Mouse (Mus musculus) limb, embryonic 14.5 days (tissue): ENCODE data around the gene Gpr68. TPM values are rescaled to one million over a fixed set of nuclear protein-coding genes. Genes with fewer than 3 reads are reported as not detected.

Experiments used
- ATAC-seq: fragments of 200-750 bp; cut with Nextera tagmentation; 2 replicates; pipeline ENCODE4 v1.8.0; 2017; ENCODE audit warnings: low read depth, moderate number of reproducible peaks, moderate TSS enrichment; ENCODE audit not compliant: low FRiP score
- DNase-seq: peaks from one replicate; pipeline ENCODE4 v3.0.0-alpha.2; 2015; ENCODE audit warnings: low spot score
- H3K27ac ChIP-seq: fragments of 300-500 bp; sonication (generic); replicated peaks from 2 replicates; pipeline ENCODE4 v1.5.1; 2014; ENCODE audit warnings: low read depth, mild to moderate bottlenecking, low read length, moderate library complexity, mixed read lengths
- H3K27me3 ChIP-seq: fragments of 300-500 bp; sonication (generic); 2 replicates; pipeline ENCODE4 v1.6.1; 2014; ENCODE audit warnings: low read length, mixed read lengths; ENCODE audit not compliant: control insufficient read depth, insufficient read depth
- H3K36me3 ChIP-seq: fragments of 300-500 bp; sonication (generic); 2 replicates; pipeline ENCODE4 v1.6.1; 2014; ENCODE audit warnings: mild to moderate bottlenecking, low read length, moderate library complexity, mixed read lengths; ENCODE audit not compliant: control insufficient read depth, insufficient read depth
- H3K4me1 ChIP-seq: fragments of 300-500 bp; sonication (generic); 2 replicates; pipeline ENCODE4 v1.6.1; 2014; ENCODE audit warnings: antibody characterized with exemption, low read length, mixed read lengths; ENCODE audit not compliant: control insufficient read depth, insufficient read depth
- H3K4me2 ChIP-seq: fragments of 300-500 bp; sonication (generic); replicated peaks from 2 replicates; pipeline ENCODE4 v1.6.1; 2014; ENCODE audit warnings: low read depth, mild to moderate bottlenecking, low read length, moderate library complexity; ENCODE audit not compliant: severe bottlenecking
- H3K4me3 ChIP-seq: fragments of 300-500 bp; sonication (generic); replicated peaks from 2 replicates; pipeline ENCODE4 v1.5.1; 2014; ENCODE audit warnings: low read length
- H3K9ac ChIP-seq: fragments of 300-500 bp; sonication (generic); 2 replicates; pipeline ENCODE4 v1.6.1; 2014; ENCODE audit warnings: mild to moderate bottlenecking, low read depth, low read length, moderate library complexity; ENCODE audit not compliant: severe bottlenecking
- H3K9me3 ChIP-seq: fragments of 300-500 bp; sonication (generic); 2 replicates; pipeline ENCODE4 v1.6.1; 2016; ENCODE audit warnings: low read length; ENCODE audit not compliant: control insufficient read depth
- POLR2A ChIP-seq: fragments of 200-500 bp; IDR thresholded peaks from 2 replicates; pipeline ENCODE4 v1.8.0; 2012; ENCODE audit warnings: inconsistent platforms, mild to moderate bottlenecking, moderate library complexity, borderline replicate concordance; ENCODE audit not compliant: insufficient read depth, insufficient read length; ENCODE audit errors: extremely low read depth
- WGBS: fragments of 180-500 bp; shearing (Covaris S2); extraction: QIAGEN DNeasy Blood & Tissue Kit; methylation state at CpG from one replicate; pipeline ENCODE4 v1.1.7; 2014; 5-methylcytosine and 5-hydroxymethylcytosine counted together
- polyA plus RNA-seq, 2 experiments: library from polyadenylated mRNA; depleted of rRNA in 1 of 2; stranded (reverse) in 1 of 2; unstranded in 1 of 2; fragments of >200 nt; fragmentation: Nextera tagmentation in 1 of 2; extraction: Ambion mirVana in 1 of 2; gene quantifications; 2 replicates each; pipeline versions ENCODE4 v1.2.1 to v1.2.3; 2012 to 2014

The Gpr68 gene
- polyA plus RNA-seq, 2 experiments, result 0.19 to 0.79 TPM

DNA sequence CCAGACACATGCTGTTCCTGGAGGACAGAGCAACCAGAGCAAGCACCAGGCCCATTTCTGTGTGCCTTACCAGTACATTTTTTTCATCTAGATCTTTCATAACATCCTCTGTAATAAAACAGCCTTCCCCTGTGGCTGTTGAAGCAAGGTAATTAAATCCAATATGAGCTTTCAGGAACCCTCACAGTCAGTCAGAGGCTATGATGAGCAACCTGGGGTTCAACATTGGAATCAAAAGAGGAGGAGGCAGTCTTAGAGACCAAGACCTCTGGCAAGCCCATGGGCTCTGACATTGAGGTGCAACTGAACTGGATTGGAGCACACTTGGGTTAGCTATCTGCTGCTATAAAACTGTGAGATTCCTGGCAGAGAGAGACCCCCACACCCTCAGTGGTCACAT lies 42.9 kb downstream of the Gpr68 start:
- no peak overlapping the region for H3K4me2 ChIP-seq
- peak; percentile 37; the same call in 1 of the 2 replicates for ATAC-seq

DNA sequence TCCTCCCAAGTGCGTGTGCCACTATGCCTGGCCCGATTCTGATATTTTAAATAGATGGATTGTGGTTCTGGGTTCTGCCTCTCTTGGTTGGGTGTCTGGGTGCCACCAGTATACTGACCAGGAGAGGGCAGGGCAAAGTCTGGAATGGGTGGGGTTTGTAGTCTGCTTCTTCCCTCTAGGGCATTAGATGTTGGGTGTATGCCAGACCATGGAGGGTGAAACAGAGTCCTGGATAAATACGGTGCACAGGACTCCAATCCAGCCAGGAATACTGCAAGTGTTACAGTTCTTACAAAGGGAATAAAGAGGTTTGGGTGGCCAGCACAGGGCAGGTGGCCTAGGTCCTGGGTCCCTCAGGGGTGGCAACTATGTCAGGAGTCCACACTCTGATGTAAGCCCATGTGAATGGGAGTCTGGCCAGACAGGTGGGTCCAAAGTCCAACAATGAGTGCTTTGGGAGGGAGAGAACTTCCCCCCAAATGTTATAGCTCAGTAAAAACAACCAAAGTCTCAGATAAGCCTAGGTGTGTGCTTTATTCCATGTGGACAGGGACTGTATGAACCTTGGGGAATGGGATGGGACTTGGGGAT lies 45.0 kb downstream of the Gpr68 start:
- no peak for TF ChIP-seq POLR2A
- no peak overlapping the region for H3K4me3 ChIP-seq
- no peak for ATAC-seq
- H3K36me3 ChIP-seq, result no peaks in the 10 kb centered on the region
- no peaks in the 10 kb centered on the region for H3K27me3 ChIP-seq
- WGBS, result 91% methylated on average over 3 of the region's 3 CpGs
- no peak for DNase-seq
- H3K9ac ChIP-seq, result no peak overlapping the region
- H3K27ac ChIP-seq, result no peak overlapping the region
- H3K9me3 ChIP-seq, result no peaks in the 10 kb centered on the region
- 0 out of 2 replicates have a peak, but pooled peaks cover 2% of the 10 kb centered on the region for H3K4me1 ChIP-seq
- no peak overlapping the region for H3K4me2 ChIP-seq

More for the DNA sequence above, 42.9 kb downstream of the Gpr68 start:
- no peaks in the 10 kb centered on the region for H3K9me3 ChIP-seq
- H3K9ac ChIP-seq, result no peak overlapping the region
- no peaks in the 10 kb centered on the region for H3K27me3 ChIP-seq
- H3K27ac ChIP-seq, result no peak overlapping the region
- DNase-seq, result no peak
- no peak for TF ChIP-seq POLR2A
- H3K36me3 ChIP-seq, result no peaks in the 10 kb centered on the region
- no peak overlapping the region for H3K4me3 ChIP-seq
- H3K4me1 ChIP-seq, result 0 out of 2 replicates have a peak, but pooled peaks cover 6% of the 10 kb centered on the region

DNA sequence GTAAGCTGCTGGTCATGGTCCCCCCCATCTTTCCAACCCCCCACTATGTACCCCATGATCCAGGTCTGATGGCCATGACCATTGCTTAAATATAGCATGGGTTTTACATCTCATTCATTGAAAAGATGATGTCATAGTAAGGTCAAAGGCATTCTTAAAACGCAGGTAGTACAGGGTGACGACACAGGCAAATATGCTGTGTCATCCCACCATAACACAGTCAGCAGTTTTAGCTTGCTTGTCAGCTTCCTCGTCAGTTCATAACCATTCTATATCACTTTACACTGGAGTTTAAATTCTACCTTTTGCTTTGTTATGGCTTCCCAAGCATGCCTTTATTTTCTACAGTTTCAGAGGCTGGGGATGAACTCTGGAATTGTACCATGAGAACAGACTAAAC lies 45.7 kb downstream of the Gpr68 start:
- no peaks in the 10 kb centered on the region for H3K36me3 ChIP-seq
- no peaks in the 10 kb centered on the region for H3K9me3 ChIP-seq
- ATAC-seq (no peak), DNase-seq (no peak)
- no peak overlapping the region for H3K4me3 ChIP-seq
- no peak overlapping the region for H3K9ac ChIP-seq
- no peak overlapping the region for H3K27ac ChIP-seq
- no peak overlapping the region for H3K4me2 ChIP-seq
- H3K4me1 ChIP-seq, result no peaks in the 10 kb centered on the region
- no peak for TF ChIP-seq POLR2A
- 74% methylated on average over 3 of the region's 3 CpGs for WGBS
- H3K27me3 ChIP-seq, result no peaks in the 10 kb centered on the region

DNA sequence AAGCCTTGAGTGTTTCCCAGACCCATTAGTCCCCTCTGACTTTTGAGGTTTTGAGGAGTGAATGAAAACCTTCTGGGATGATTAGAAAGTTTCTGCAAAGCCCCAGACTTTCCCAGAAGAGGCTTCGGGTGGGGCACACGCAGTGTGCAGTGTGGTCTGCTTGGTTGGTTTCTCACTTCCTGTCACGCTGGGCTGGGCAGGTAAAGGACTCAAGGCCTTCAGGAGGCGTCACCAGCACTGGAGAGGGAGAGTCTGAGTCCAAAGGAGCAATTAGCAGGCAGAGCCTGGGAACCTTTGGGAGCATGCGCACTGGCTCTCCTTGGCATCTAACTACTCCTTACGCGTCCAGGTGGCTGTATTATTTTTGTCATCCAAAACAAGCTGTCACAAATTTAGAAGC lies 50.2 kb downstream of the Gpr68 start:
- no peak for DNase-seq
- no peaks in the 10 kb centered on the region for H3K36me3 ChIP-seq
- no peak overlapping the region for H3K27ac ChIP-seq
- WGBS, result 61% methylated on average over 7 of the region's 7 CpGs
- H3K9ac ChIP-seq, result no peak overlapping the region
- H3K4me3 ChIP-seq, result no peak overlapping the region
- H3K9me3 ChIP-seq, result no peaks in the 10 kb centered on the region
- no peaks in the 10 kb centered on the region for H3K4me1 ChIP-seq
- no peak for TF ChIP-seq POLR2A
- no peaks in the 10 kb centered on the region for H3K27me3 ChIP-seq
- no peak for ATAC-seq
- H3K4me2 ChIP-seq, result no peak overlapping the region

DNA sequence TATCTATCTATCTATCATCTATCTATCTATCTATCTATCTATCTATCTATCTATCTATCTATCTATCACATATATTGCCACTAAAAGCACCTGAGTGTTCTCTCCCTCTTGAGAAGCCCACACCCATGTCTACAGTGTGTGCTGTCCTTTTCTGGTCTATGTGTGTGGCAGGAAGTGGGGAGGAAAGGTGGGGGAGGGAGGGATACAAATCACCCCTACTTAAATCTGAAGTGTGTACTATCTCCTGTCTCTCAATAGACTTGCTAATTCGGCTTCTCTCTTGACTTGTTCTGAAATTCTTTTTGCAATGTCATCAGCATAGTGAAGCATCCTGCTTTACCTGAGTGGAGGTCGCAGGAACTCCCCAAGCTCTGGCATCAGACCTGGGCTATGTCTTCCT lies 51.7 kb downstream of the Gpr68 start:
- H3K4me1 ChIP-seq, result no peaks in the 10 kb centered on the region
- no peaks in the 10 kb centered on the region for H3K9me3 ChIP-seq
- H3K4me3 ChIP-seq, result no peak overlapping the region
- TF ChIP-seq POLR2A, result no peak
- no peak overlapping the region for H3K27ac ChIP-seq
- DNase-seq (no peak), ATAC-seq (no peak)
- H3K36me3 ChIP-seq, result no peaks in the 10 kb centered on the region
- H3K9ac ChIP-seq, result no peak overlapping the region
- 79% methylated on average over 2 of the region's 2 CpGs for WGBS
- H3K4me2 ChIP-seq, result no peak overlapping the region
- H3K27me3 ChIP-seq, result no peaks in the 10 kb centered on the region

DNA sequence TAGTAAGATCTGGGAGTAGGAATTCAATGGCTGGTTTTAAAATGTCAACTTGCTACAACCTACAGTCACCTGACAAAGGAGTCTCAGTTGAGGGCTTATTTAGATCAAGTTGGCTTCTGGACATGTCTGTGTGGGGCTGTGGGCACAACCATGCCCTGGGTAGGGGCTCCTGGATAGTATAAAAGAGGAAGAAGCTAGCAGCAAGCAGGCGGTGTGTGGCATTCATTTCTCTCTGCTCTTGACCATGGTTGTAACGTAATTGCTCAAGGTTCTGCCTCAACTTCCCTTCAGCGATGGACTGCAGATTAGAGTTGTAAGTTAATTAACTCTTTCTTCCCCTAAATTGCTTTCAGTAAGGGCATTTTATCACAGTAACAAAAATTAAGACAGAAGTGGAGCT lies 55.6 kb downstream of the Gpr68 start:
- Histone ChIP-seq H3K4me3 (no peak overlapping the region), H3K4me2 (no peak overlapping the region), H3K27me3 (no peaks in the 10 kb centered on the region), H3K9ac (no peak overlapping the region), H3K36me3 (no peaks in the 10 kb centered on the region), H3K27ac (no peak overlapping the region), H3K4me1 (no peaks in the 10 kb centered on the region), H3K9me3 (no peaks in the 10 kb centered on the region)
- DNase-seq, result no peak
- 83% methylated on average over 3 of the region's 3 CpGs for WGBS
- no peak for ATAC-seq
- no peak for TF ChIP-seq POLR2A
